Mouse (Mus musculus) lung, adult 18-20 months (tissue): ENCODE measurements at regions not wholly inside any gene's neighbourhood (a gene's known extent, or its start where the extent isn't known, plus 50 kb on each side); places are given as distances from the start of the nearest gene placed in this dataset.
A peak's percentile ranks its signal among the peaks of the same experiment; 100 is the strongest.
"Not testable (repeated sequence)": the region's sequence is repeated elsewhere in the genome, so short reads cannot be mapped to it uniquely, and the experiment has no call there.

Experiments
- DNase-seq, 2 experiments: peaks; one replicate each; pipeline ENCODE4 v3.0.0; 2022; ENCODE audit warnings: mixed read lengths in 2 of 2

DNA sequence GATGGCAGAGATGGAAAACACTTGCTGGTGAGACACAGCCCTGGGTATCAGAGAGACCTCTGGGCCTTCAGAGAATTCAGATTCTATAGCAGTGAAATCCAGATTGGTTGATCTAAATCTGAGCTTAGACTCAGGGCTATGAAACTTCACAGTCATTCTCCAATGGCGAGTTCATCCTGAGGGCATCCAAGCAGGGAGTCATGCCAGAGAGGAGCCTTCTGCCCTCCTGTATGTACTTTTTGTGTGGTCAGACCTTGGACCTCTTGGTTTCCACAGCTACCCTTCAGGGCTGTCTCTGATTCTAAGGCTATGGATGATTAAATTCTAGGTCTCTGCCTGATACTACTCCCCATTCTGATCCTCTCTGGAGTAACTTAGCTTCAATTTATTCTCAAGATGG, 122.0 kb upstream of the Mettl15 start:
- DNase-seq = no peak

DNA sequence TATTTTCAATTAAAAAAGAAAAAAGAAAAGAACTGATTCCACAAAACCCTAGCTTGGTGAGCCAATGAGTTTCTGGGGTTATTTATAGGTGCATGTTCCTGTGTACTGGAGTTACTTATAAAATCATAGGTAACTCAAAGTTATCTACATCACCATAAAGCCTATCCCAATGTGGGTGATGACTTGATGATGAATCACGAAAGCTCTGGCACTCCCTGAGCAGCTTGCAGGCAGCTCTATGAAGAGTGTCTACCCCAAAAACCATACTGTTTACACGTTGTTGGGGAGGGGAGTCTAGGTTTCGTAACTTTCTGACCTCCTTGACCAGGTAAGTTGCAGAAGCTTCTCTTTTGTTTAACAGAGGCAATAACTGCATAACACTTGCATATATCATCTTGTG, 123.7 kb upstream of the Mettl15 start:
- DNase-seq = no peak

DNA sequence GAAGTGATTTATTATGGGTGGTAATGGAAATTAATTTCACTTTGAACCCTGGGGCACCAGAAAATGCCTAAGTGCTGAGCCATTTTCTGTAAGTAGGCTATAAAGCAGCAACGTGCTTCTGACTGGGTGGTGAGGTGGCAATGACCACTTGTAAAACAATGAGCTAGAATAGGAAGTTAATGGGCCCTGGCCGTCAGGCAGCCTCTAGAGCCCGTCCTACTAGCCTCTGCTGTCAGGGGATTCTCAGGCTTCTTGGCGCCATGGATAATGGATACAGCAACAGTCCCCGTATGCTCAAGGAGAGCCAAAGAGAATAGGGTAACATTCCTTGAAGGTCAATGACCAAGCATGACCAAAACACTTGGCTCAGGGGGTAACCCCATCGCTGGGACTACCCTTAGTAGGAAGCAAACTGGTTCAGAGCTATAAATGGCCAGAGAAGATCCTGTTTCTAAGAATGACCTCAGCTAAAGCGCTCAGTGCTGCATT, 126.1 kb upstream of the Mettl15 start:
- DNase-seq = no peak

- DNase-seq = no peak
Observed at GRCm38 (mm10) chr2:109420098-109420497, 139.6 kb upstream of the Mettl15 start.

GRCm38 (mm10) chr2:109431183-109431582, 150.6 kb upstream of the Mettl15 start:
- no peak for DNase-seq

DNA sequence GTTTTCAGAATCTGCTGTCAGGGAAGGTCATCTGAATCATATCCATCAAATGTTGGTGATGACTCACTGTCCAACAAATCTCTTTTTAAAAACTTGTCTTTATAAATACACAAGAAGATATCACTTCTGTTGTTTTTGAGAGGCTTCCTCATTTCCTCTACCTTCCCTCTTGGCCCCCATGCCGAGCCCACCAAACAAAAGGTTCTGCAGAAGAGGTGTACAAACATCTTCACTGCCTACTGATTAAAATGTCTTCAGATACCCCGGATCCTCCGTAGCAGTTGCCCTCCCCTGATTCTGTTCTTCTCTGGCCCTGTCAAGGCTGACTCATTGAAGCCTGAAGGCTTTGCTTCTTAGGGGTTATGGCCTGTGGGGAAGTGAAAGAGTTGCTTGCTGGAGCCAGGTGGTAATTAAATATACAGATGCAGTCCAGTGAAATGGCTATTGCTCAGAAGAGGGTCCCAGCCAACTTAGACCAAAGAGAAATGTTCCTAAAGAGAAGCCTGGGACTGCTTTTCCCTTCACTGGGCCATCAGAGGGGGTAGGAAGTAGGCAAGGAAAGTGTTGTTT, 162.1 kb upstream of the Mettl15 start:
- no peak for DNase-seq

DNA sequence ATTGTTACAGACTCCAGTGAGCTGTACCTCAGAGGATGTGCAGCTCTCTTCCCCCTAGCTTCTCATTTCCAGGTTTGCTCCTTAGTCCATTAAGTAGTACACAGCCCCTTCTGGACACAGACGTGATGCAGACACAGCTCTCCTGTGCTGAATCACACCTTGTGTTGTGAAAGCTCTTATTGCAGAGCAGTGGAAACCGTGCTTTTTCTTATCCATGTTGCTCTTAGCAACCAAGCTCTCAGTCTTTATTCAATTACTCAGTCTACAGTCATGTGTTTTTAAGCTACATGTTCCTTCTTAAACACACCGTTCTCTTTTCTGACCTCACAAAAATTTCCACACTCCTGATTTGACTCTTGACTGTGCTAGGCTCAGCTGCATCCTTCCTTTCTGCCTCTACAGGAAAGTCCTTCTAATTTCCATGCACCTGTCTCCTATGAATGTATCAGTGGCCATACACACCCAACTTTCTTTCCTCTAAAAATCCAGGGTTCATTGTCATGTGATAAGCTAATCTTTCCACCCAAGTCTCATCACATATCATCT, 163.0 kb upstream of the Mettl15 start:
- DNase-seq = no peak

GRCm38 (mm10) chr2:109462246-109462645, 181.7 kb upstream of the Mettl15 start:
- not testable (repeated sequence) for DNase-seq

DNA sequence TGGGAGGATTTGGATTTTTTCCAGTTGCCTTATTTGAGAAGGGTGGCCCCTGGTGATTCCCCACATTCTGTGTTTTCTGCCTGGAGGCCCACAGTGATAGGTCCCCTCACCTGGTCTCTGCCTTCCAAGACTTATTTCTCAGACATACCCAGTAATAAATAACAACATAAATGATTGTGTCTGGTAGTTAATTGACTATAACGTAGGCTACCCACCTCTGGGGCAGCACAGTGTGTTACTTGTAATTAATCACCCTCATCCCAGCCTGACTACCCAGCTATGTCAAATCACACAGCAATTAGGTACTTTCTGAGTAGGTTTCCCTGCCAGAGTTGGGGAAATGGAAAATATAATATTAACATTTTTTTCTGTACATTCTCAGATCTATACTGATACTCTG, 190.2 kb upstream of the Bdnf start:
- no peak for DNase-seq

GRCm38 (mm10) chr2:109487591-109487990, 186.9 kb upstream of the Bdnf start:
- DNase-seq = no peak

- no peak for DNase-seq
Observed at GRCm38 (mm10) chr2:109502186-109502585, 172.3 kb upstream of the Bdnf start.

GRCm38 (mm10) chr2:109504906-109505305, 169.6 kb upstream of the Bdnf start:
- DNase-seq = no peak

DNA sequence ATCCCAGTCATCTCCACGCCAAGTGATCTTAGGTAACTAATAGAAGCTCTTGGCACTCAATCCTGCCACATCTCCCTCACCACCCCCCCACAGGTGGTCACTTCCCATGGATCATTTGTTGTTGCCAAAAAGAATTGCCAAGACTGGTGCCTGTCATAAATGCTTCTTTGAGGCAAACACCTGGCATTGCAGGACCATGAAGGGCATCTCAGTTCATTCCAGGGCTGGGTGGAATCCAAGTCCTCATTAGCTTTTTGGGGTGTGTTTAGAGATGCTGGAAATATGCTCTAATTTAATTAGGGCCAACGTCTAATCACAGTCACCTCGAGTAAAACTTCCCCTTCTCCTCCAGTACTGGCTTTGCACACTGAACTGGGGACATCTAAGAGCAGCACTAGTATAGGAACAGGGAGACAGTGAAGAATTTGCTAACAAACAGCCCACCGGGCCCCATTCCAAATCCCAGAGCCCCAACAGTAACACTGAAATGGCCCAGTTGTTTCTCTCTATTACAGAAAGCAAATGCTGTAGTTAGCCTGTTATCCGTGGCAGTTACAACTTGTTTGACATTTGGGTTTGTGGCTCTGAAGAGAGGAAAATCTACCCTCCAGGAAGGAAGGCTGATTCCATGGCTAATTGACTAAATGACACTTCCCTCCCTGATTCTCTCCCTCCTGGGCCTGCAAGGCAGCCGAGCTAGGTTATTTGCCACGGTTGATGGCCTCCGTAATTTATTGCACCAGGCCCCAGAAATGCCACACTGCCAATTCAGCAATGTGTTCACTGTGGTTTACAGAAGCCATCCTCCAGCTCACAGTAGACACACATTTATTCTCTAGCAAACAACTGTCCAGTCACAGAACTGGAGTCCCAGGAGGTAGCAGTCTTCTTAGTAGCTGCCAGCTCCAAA, 164.2 kb upstream of the Bdnf start:
- DNase-seq = no peak

GRCm38 (mm10) chr2:109511142-109511541, 163.4 kb upstream of the Bdnf start:
- no peak for DNase-seq

DNA sequence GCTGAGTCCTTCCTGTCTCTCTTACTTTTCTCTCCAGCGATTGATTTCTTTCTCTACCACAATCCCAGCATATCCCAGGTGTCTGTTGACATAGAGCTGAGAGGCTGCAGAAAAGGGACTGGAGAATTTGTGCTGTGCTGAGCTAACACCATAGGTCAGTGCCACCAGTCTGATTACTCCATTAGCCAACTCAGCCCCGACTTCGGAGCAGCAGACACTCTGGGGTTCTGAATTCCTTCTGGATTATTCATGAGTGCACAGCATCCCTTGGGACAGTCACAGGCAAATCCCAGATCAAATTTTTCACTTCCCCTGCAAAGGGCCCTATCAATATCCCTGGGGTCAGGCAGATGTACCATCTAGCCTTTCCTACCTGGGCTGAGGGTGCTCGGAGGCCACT, 155.2 kb upstream of the Bdnf start:
- DNase-seq = no peak

GRCm38 (mm10) chr2:109520471-109520870, 154.0 kb upstream of the Bdnf start:
- no peak for DNase-seq

DNA sequence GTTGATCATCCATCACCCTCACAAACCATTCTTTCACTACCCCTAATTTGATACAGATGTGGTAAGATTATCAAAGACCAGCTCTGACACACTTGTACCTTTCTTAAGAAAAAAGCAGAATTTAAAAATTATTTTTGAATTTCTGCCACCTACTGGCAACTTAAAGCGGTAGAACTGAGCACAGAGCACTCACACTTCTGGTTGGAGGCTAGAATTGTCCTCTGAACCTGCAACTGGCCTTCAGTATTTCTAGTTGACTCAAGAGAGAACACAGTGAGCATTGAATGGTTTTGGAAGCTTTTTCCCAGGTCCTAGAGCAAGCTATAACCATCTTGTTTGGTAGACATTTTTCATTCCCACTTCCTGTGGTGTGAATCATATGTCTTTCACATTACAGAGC, 135.0 kb upstream of the Bdnf start:
- DNase-seq = no peak

DNA sequence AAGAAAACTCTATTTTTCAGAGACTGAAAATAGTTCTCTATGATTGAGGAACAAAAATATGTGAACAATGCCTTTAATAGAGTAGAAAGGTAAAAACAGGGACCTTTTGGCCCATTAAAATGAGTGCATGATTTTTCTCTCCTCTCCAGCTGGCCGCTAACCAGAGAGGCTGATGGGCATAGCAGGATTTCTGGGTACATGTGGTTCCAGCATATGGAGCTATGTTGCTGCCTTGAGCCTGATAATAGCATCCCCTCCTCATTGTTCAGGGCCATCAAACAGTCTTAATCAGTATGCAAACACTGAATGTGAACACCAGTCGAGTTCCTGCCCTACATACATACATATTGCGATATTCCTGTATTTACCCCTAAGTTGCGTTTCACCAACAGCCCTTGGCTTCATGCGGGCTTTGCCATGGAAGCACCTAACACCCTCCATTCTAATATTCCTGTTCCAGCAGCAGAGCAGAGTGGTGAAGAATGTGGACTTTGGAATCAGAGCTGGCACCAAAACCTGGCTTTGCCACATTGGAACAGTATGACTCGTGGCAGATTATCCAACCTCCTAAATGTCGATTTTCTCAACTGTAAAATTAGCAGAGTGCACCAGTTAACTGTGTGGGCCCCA, 127.9 kb upstream of the Bdnf start:
- no peak for DNase-seq

GRCm38 (mm10) chr2:109554644-109555043, 119.9 kb upstream of the Bdnf start:
- no peak for DNase-seq

DNA sequence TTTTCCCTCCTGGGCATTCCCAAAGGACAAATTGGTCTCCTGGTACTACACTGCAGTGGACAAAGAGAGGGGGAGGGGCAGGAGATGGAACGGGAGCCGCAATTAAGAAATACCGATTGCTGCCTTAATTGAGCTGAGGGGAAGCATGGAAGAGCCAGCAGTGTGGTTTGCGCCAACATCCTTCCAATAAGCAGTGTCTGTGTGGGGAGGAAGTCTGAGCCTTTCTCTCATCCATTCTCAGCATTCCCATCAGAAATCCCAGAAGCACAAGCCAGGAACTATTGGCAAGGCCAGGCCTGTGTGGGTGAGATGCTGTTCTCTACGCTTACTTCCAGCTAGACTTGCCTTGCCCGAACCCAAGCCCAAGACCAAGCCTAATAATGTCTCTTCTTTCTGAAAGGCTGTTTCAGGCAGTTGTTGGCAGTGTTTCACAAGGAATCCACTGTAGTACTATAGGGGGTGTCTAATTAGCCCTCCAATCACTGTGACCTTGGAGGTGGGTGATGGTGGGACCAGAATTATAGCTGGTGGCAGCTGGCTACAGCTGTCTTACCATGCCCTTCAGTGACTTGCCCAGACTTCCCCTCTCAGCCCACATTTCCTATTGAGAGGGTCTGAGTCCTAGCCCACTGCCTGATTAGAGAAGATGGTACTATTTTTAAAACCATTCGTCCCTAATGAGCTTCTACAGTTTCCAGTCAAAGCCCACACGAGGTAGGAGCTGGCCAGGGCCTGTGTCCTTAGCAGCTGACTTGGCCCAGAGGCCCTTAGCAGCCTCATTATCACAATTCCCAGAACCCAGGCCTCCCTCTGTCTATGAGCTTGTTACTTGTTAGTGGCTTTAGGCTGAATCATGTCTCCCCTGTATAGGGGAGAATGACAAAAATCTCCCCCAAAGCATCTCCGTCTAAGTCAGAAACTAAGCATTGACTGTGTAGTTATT, 115.1 kb upstream of the Bdnf start:
- no peak for DNase-seq

DNA sequence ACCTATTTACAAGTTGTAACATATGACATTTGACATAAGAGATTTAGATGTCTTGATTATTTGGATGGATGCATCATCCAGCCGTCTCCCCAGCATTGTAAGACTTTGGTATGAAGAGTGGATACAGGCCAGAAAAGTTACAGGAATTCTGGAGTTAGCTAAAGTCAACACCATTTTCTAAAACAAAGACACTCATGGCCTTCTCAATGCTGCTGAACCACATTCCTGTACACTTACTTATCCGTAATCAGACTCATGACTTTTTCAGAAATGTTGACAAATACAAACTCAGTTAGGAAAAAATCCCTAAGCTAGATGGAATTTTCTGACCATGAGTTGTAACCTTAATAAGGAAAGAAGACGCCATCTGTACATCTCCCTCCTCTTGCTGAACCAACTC, 111.5 kb upstream of the Bdnf start:
- peak in 1 of 2 experiments; percentile 4 for DNase-seq

DNA sequence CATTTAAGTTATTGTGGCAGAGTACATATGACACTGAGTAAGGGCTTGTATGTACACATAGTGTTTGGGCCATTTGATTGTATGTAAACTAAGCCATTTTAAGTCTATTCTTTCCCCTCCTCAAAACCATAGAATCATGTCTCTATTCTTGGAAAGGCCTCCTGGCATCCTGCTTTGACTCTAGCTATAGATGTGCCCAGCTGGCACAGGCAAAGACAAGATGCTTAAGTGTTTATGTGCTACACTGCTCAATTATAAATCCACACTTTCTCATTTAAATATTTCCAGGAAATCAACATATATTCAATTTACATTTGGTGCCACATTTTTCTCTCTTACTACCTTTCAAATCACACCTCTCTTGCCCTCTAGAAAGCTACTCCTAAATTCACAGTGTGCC, 97.6 kb upstream of the Bdnf start:
- DNase-seq = no peak
